Mouse (Mus musculus): ENCODE data around the gene Aldh3b1.
A peak's percentile ranks its signal among the peaks of the same experiment; 100 is the strongest.
"Not testable (repeated sequence)": the region's sequence is repeated elsewhere in the genome, so short reads cannot be mapped to it uniquely, and the experiment has no call there.

Aldh3b1 gene

GRCm38 (mm10) chr19:3929211-3929941, at the start of gene Aldh3b1:
Aldh3b1 (minus strand) TSS chr19:3929808.
- DNase-seq (ENCODE audit: low spot score in 2 of 2), result peak in 1 of 2 experiments; percentile 44

- DNase-seq (ENCODE audit: low spot score in 2 of 2), result no peak
These were observed 46.3 kb upstream of the Aldh3b1 start for GRCm38 (mm10) chr19:3975866-3976265.

- not testable (repeated sequence) for DNase-seq (ENCODE audit: low spot score in 2 of 2)
These were observed 45.0 kb upstream of the Aldh3b1 start for GRCm38 (mm10) chr19:3974608-3975007.

GRCm38 (mm10) chr19:3972229-3972628, 42.6 kb upstream of the Aldh3b1 start, which contains the start of gene Aldh3b2:
Aldh3b2 (plus strand) TSS chr19:3972328.
- no peak for DNase-seq (ENCODE audit: low spot score in 2 of 2)

- DNase-seq (ENCODE audit: low spot score in 2 of 2), result no peak
These were observed 37.6 kb upstream of the Aldh3b1 start for GRCm38 (mm10) chr19:3967258-3967657.

GRCm38 (mm10) chr19:3966330-3967075, 36.9 kb upstream of the Aldh3b1 start:
- no peak for DNase-seq (ENCODE audit: low spot score in 2 of 2)

- DNase-seq (ENCODE audit: low spot score in 2 of 2), result no peak
These were observed 34.4 kb upstream of the Aldh3b1 start for GRCm38 (mm10) chr19:3964030-3964429.

GRCm38 (mm10) chr19:3962469-3962868, 32.9 kb upstream of the Aldh3b1 start:
- no peak for DNase-seq (ENCODE audit: low spot score in 2 of 2)

GRCm38 (mm10) chr19:3961805-3962204, 32.2 kb upstream of the Aldh3b1 start:
- not testable (repeated sequence) for DNase-seq (ENCODE audit: low spot score in 2 of 2)

- DNase-seq (ENCODE audit: low spot score in 2 of 2), result no peak
These were observed 30.6 kb upstream of the Aldh3b1 start for GRCm38 (mm10) chr19:3960211-3960610.

- DNase-seq (ENCODE audit: low spot score in 2 of 2), result no peak
These were observed 29.4 kb upstream of the Aldh3b1 start for GRCm38 (mm10) chr19:3959030-3959429.

- no peak for DNase-seq (ENCODE audit: low spot score in 2 of 2)
These were observed 28.9 kb upstream of the Aldh3b1 start, which contains the start of gene Aldh3b3 for GRCm38 (mm10) chr19:3958470-3958869. Aldh3b3 (plus strand) TSS chr19:3958645.

- DNase-seq (ENCODE audit: low spot score in 2 of 2), result not testable (repeated sequence)
These were observed 27.9 kb upstream of the Aldh3b1 start for GRCm38 (mm10) chr19:3957296-3958036.

- DNase-seq (ENCODE audit: low spot score in 2 of 2), result no peak
These were observed 26.2 kb upstream of the Aldh3b1 start for GRCm38 (mm10) chr19:3955804-3956203.

- no peak for DNase-seq (ENCODE audit: low spot score in 2 of 2)
These were observed 25.4 kb upstream of the Aldh3b1 start for GRCm38 (mm10) chr19:3955033-3955432.

GRCm38 (mm10) chr19:3952099-3952498, 22.5 kb upstream of the Aldh3b1 start:
- no peak for DNase-seq (ENCODE audit: low spot score in 2 of 2)

GRCm38 (mm10) chr19:3951461-3951860, 21.9 kb upstream of the Aldh3b1 start:
- DNase-seq (ENCODE audit: low spot score in 2 of 2), result no peak

GRCm38 (mm10) chr19:3950331-3950730, 20.7 kb upstream of the Aldh3b1 start:
- no peak for DNase-seq (ENCODE audit: low spot score in 2 of 2)

GRCm38 (mm10) chr19:3948546-3948945, 18.9 kb upstream of the Aldh3b1 start:
- DNase-seq (ENCODE audit: low spot score in 2 of 2), result no peak

- no peak for DNase-seq (ENCODE audit: low spot score in 2 of 2)
These were observed 18.2 kb upstream of the Aldh3b1 start for GRCm38 (mm10) chr19:3947813-3948212.

- peak; percentile 49 to 70 for DNase-seq (ENCODE audit: low spot score in 2 of 2)
These were observed 17.1 kb upstream of the Aldh3b1 start for GRCm38 (mm10) chr19:3946715-3947114.

Data from frontal cortex, postnatal 25 days (tissue).